Mouse (Mus musculus) CH12.LX (cell line): Measurements from ENCODE around the gene Fut1. TPM values are rescaled to one million over a fixed set of nuclear protein-coding genes. Genes with fewer than 3 reads are reported as not detected.

Experiments
- DNase-seq: peaks from one replicate; pipeline ENCODE4 v3.0.0-alpha.2; 2013; ENCODE audit errors: extremely low read depth
- H3K27ac ChIP-seq: 2 replicates; pipeline ENCODE4 v1.5.1; 2012; ENCODE audit warnings: low read depth, mild to moderate bottlenecking, control low read depth, moderate library complexity; ENCODE audit not compliant: insufficient read depth
- H3K27me3 ChIP-seq: replicated peaks from 2 replicates; pipeline ENCODE3; 2012; ENCODE audit warnings: inconsistent platforms
- H3K36me3 ChIP-seq, 2 experiments: replicated peaks in 1 of 2; 2 replicates each; pipeline versions ENCODE3 to v1.6.1; 2012; ENCODE audit warnings: inconsistent platforms in 1 of 2, low read length in 1 of 2, mild to moderate bottlenecking in 1 of 2, mixed read lengths in 1 of 2, moderate library complexity in 1 of 2; ENCODE audit not compliant: control insufficient read depth in 1 of 2, insufficient read depth in 1 of 2
- H3K4me1 ChIP-seq, 2 experiments: 2 replicates each; pipeline ENCODE4 v1.6.1; 2012; ENCODE audit warnings: inconsistent platforms in 1 of 2, moderate library complexity in 1 of 2; ENCODE audit not compliant: insufficient read depth in 2 of 2, control insufficient read depth in 1 of 2
- H3K4me2 ChIP-seq: 2 replicates; pipeline ENCODE4 v1.6.1; 2012; ENCODE audit warnings: low read depth, mild to moderate bottlenecking, control low read depth; ENCODE audit not compliant: poor library complexity, insufficient read depth, severe bottlenecking
- H3K4me3 ChIP-seq, 3 experiments: fragments of 150-350 bp in 1 of 3; sonication (generic) in 1 of 3; replicated peaks in 1 of 3; 2 replicates each; pipeline versions ENCODE3 to v1.5.1; 2011 to 2012; ENCODE audit warnings: low read depth in 2 of 3, low read length in 2 of 3, mild to moderate bottlenecking in 2 of 3, moderate library complexity in 2 of 3, control low read depth in 1 of 3, improper control_type of control experiment in 1 of 3, inconsistent platforms in 1 of 3, mixed read lengths in 1 of 3; ENCODE audit not compliant: poor library complexity in 1 of 3
- H3K79me2 ChIP-seq: replicated peaks from 2 replicates; pipeline ENCODE4 v1.6.1; 2012; ENCODE audit warnings: mild to moderate bottlenecking, moderate library complexity; ENCODE audit not compliant: control insufficient read depth, poor library complexity, insufficient read depth, severe bottlenecking; ENCODE audit errors: extremely low read depth
- H3K9ac ChIP-seq: 2 replicates; pipeline ENCODE4 v1.6.1; 2012; ENCODE audit warnings: low read depth, mild to moderate bottlenecking, control low read depth, moderate library complexity; ENCODE audit not compliant: insufficient read depth
- H3K9me3 ChIP-seq: replicated peaks from 2 replicates; pipeline ENCODE3; 2012; ENCODE audit warnings: low read length, inconsistent platforms, mixed read lengths
- CTCF ChIP-seq, 2 experiments: IDR thresholded peaks in 1 of 2; conservative IDR thresholded peaks in 1 of 2; 2 replicates each; pipeline ENCODE4 v1.5.1; 2011 to 2012; ENCODE audit warnings: low read depth in 2 of 2, low read length in 2 of 2, improper control_type of control experiment in 1 of 2, inconsistent platforms in 1 of 2, mild to moderate bottlenecking in 1 of 2, moderate library complexity in 1 of 2
- GABPA ChIP-seq: IDR thresholded peaks from 2 replicates; pipeline ENCODE4 v1.6.1; 2012; ENCODE audit warnings: low read depth, low read length, improper control_type of control experiment, inconsistent platforms; ENCODE audit not compliant: insufficient replicate concordance
- KAT2A ChIP-seq: IDR thresholded peaks from 2 replicates; pipeline ENCODE4 v1.6.1; 2012; ENCODE audit warnings: low read length, improper control_type of control experiment, inconsistent platforms; ENCODE audit not compliant: insufficient replicate concordance
- MAX ChIP-seq: IDR thresholded peaks from 2 replicates; pipeline ENCODE4 v1.6.1; 2011; ENCODE audit warnings: low read length, improper control_type of control experiment
- MEF2A ChIP-seq: IDR thresholded peaks from 2 replicates; pipeline ENCODE4 v1.6.1; 2014; ENCODE audit warnings: low read depth, mild to moderate bottlenecking, inconsistent platforms, low read length, improper control_type of control experiment, borderline replicate concordance
- NRF1 ChIP-seq: IDR thresholded peaks from 2 replicates; pipeline ENCODE4 v1.6.1; 2014; ENCODE audit warnings: low read depth, mild to moderate bottlenecking, inconsistent platforms, low read length, improper control_type of control experiment, moderate library complexity
- RAD21 ChIP-seq: IDR thresholded peaks from 2 replicates; pipeline ENCODE4 v1.6.1; 2011; ENCODE audit warnings: low read depth, mild to moderate bottlenecking, low read length, improper control_type of control experiment, moderate library complexity
- SMC3 ChIP-seq: IDR thresholded peaks from 2 replicates; pipeline ENCODE4 v1.6.1; 2011; ENCODE audit warnings: low read depth, low read length, improper control_type of control experiment
- dilution Hi-C: fragments of 300-500 bp; cut with MboI; formaldehyde crosslinking; loops from 2 replicates; pipeline ENCODE4 v1.14.3; 2020; ENCODE audit warnings: low sequenced_read_pairs; ENCODE audit not compliant: extremely low pct_unique_long_range_greater_than_20kb, extremely low pct_ligation_motif_present
- in situ Hi-C: fragments of 300-500 bp; cut with MboI; formaldehyde crosslinking; loops from 3 replicates; pipeline ENCODE4 v1.14.3; 2019; ENCODE audit warnings: low sequenced_read_pairs, low pct_ligation_motif_present, low pct_unique_long_range_greater_than_20kb, mixed read lengths
- polyA plus RNA-seq: library from polyadenylated mRNA; unstranded; fragments of >175 nt; gene quantifications from 2 replicates; pipeline ENCODE4 v1.2.1, GENCODE M21; 2012; ENCODE audit warnings: low read depth; ENCODE audit not compliant: insufficient read length
- total RNA-seq, 2 experiments: library from RNA; depleted of rRNA; stranded (reverse); fragments of 300-350 nt in 1 of 2; fragments of >200 nt in 1 of 2; gene quantifications; 2 replicates each; pipeline ENCODE4 v1.2.3; 2012 to 2014

Gene Fut1
- total and polyA plus RNA-seq, 3 experiments: 2.4 to 6.4 (median 2.5) TPM

DNA sequence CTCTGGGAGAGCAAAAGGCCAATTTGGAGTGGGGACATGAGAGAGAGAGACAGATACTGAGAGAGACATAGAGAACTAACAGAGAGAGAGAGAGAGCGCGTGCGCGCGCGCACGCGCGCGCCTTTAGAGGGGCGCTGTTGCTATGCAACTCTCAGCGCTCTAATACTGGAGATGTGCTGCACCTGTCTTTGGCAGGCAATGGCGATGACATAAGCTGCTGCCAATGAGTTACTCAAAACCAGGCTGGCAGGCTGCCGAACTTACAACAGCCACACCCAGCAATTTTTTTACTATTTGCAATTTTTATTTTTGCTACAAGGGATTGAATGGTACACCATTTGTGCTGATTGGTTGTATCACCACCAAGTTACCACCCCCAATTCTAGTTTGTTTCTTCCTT is 50.7 kb downstream of the Fut1 start:
- in situ Hi-C loops: no loop called here
- Histone ChIP-seq H3K9me3 (peaks cover 12% of the 10 kb centered on the region), H3K27ac (no peak overlapping the region), H3K4me1 (peaks cover 0 to 7% of the 10 kb centered on the region in 2 experiments; a peak in 1 of 4 replicates), H3K79me2 (no peaks in the 10 kb centered on the region), H3K27me3 (peaks cover 1% of the 10 kb centered on the region), H3K4me2 (no peak overlapping the region), H3K4me3 (no peak overlapping the region), H3K36me3 (no peaks in the 10 kb centered on the region), H3K9ac (no peak overlapping the region)
- dilution Hi-C loops: no loop called here
- no peak for DNase-seq
- TF ChIP-seq GABPA: no peak
- TF ChIP-seq, all 38 proteins: peak for 0

GRCm38 (mm10) chr7:45668921-45669320 is 51.8 kb downstream of the Fut1 start:
- dilution Hi-C loops (no loop called here), in situ Hi-C loops (no loop called here)
- no peak overlapping the region for H3K9ac ChIP-seq
- peaks cover 12% of the 10 kb centered on the region for H3K9me3 ChIP-seq
- H3K79me2 ChIP-seq: no peaks in the 10 kb centered on the region
- H3K4me3 ChIP-seq: no peak overlapping the region
- H3K36me3 ChIP-seq: no peaks in the 10 kb centered on the region
- H3K27me3 ChIP-seq: peaks cover 1% of the 10 kb centered on the region
- TF ChIP-seq RAD21 (peak; percentile 30), SMC3 (peak; percentile 14; the same call in 1 of the 2 replicates), NRF1 (no peak), MEF2A (no peak), MAX (no peak), CTCF (conservative IDR thresholded peaks at IDR 0.05 in 1 of 2, IDR thresholded peaks at IDR 0.05 in 1 of 2; ENCODE audit: low read depth in 2 of 2, low read length in 2 of 2) (peak; percentile 9 to 47; a peak in 2 of 4 replicates), KAT2A (no peak)
- no peak for DNase-seq
- no peak overlapping the region for H3K27ac ChIP-seq
- peaks cover 0 to 7% of the 10 kb centered on the region in 2 experiments; a peak in 1 of 4 replicates for H3K4me1 ChIP-seq
- H3K4me2 ChIP-seq: no peak overlapping the region

Other genes with a start within 250 kb of the Fut1 start
Only the 20 nearest of the 35 such genes appear.
- gene Gm45808, start 130.5 kb upstream of the Fut1 start, total RNA-seq (2012; rRNA removed): 5.0 and 5.7 TPM in 2 replicates
- 0.85 and 1.3 TPM in 2 replicates for gene Gm45808, start 130.5 kb upstream of the Fut1 start, total RNA-seq (2014; rRNA removed)
- 2.2 TPM in 1 of 2 replicates, not detected in the other for gene Gm45808, start 130.5 kb upstream of the Fut1 start, polyA plus RNA-seq
- gene Dhdh, start 128.5 kb upstream of the Fut1 start, total RNA-seq (2012; rRNA removed): 5.9 and 6.4 TPM in 2 replicates
- gene Dhdh, start 128.5 kb upstream of the Fut1 start, total RNA-seq (2014; rRNA removed): 7.1 and 7.2 TPM in 2 replicates
- 15.3 and 18.0 TPM in 2 replicates for gene Dhdh, start 128.5 kb upstream of the Fut1 start, polyA plus RNA-seq
- gene Nucb1, start 106.9 kb upstream of the Fut1 start, total RNA-seq (2012; rRNA removed): 83.4 and 92.6 TPM in 2 replicates
- gene Nucb1, start 106.9 kb upstream of the Fut1 start, total RNA-seq (2014; rRNA removed): 40.8 and 46.2 TPM in 2 replicates
- 90.4 and 129 TPM in 2 replicates for gene Nucb1, start 106.9 kb upstream of the Fut1 start, polyA plus RNA-seq
- gene Ppp1r15a, start 91.0 kb upstream of the Fut1 start, total RNA-seq (2012; rRNA removed): 11.7 and 12.0 TPM in 2 replicates
- gene Ppp1r15a, start 91.0 kb upstream of the Fut1 start, total RNA-seq (2014; rRNA removed): 12.5 and 13.9 TPM in 2 replicates
- 31.8 and 37.1 TPM in 2 replicates for gene Ppp1r15a, start 91.0 kb upstream of the Fut1 start, polyA plus RNA-seq
- 0.25 TPM in 2 replicates for gene Plekha4, start 91.0 kb upstream of the Fut1 start, total RNA-seq (2012; rRNA removed)
- gene Plekha4, start 91.0 kb upstream of the Fut1 start, total RNA-seq (2014; rRNA removed): 0.28 TPM in 1 of 2 replicates, not detected in the other
- gene Plekha4, start 91.0 kb upstream of the Fut1 start, polyA plus RNA-seq: 0.90 and 1.3 TPM in 2 replicates
- not detected in 2 replicates for gene Hsd17b14, start 62.4 kb upstream of the Fut1 start, total RNA-seq (2012; rRNA removed)
- gene Hsd17b14, start 62.4 kb upstream of the Fut1 start, total RNA-seq (2014; rRNA removed): not detected in 2 replicates
- gene Hsd17b14, start 62.4 kb upstream of the Fut1 start, polyA plus RNA-seq: 1.5 and 2.3 TPM in 2 replicates
- 30.9 and 36.6 TPM in 2 replicates for gene Bcat2, start 47.1 kb upstream of the Fut1 start, total RNA-seq (2012; rRNA removed)
- gene Bcat2, start 47.1 kb upstream of the Fut1 start, total RNA-seq (2014; rRNA removed): 12.9 and 13.5 TPM in 2 replicates
- 56.9 and 65.6 TPM in 2 replicates for gene Bcat2, start 47.1 kb upstream of the Fut1 start, polyA plus RNA-seq
- gene Fgf21, start 1.8 kb upstream of the Fut1 start, total RNA-seq (2012; rRNA removed): 0.38 and 0.51 TPM in 2 replicates
- gene Fgf21, start 1.8 kb upstream of the Fut1 start, total RNA-seq (2014; rRNA removed): 0.72 and 0.86 TPM in 2 replicates
- gene Fgf21, start 1.8 kb upstream of the Fut1 start, polyA plus RNA-seq: 0.41 and 0.44 TPM in 2 replicates
- gene Izumo1, start 4.5 kb downstream of the Fut1 start, total RNA-seq (2012; rRNA removed): 0.08 and 0.21 TPM in 2 replicates
- gene Izumo1, start 4.5 kb downstream of the Fut1 start, total RNA-seq (2014; rRNA removed): 0.16 and 0.17 TPM in 2 replicates
- 0.34 and 0.44 TPM in 2 replicates for gene Izumo1, start 4.5 kb downstream of the Fut1 start, polyA plus RNA-seq
- gene Rasip1, start 10.2 kb downstream of the Fut1 start, total RNA-seq (2012; rRNA removed): 2.4 and 2.9 TPM in 2 replicates
- 0.46 and 0.55 TPM in 2 replicates for gene Rasip1, start 10.2 kb downstream of the Fut1 start, total RNA-seq (2014; rRNA removed)
- gene Rasip1, start 10.2 kb downstream of the Fut1 start, polyA plus RNA-seq: 0.76 and 0.77 TPM in 2 replicates
- 0.04 and 0.17 TPM in 2 replicates for gene Mamstr, start 22.7 kb downstream of the Fut1 start, total RNA-seq (2012; rRNA removed)
- gene Mamstr, start 22.7 kb downstream of the Fut1 start, total RNA-seq (2014; rRNA removed): not detected in 2 replicates
- 0.16 and 0.31 TPM in 2 replicates for gene Mamstr, start 22.7 kb downstream of the Fut1 start, polyA plus RNA-seq
- not detected in 2 replicates for gene Fut2, start 49.1 kb downstream of the Fut1 start, total RNA-seq (2012; rRNA removed)
- not detected in 2 replicates for gene Fut2, start 49.1 kb downstream of the Fut1 start, total RNA-seq (2014; rRNA removed)
- not detected in 2 replicates for gene Fut2, start 49.1 kb downstream of the Fut1 start, polyA plus RNA-seq
- 0.08 TPM in 1 of 2 replicates, not detected in the other for gene Ntn5, start 66.7 kb downstream of the Fut1 start, total RNA-seq (2012; rRNA removed)
- not detected in 2 replicates for gene Ntn5, start 66.7 kb downstream of the Fut1 start, total RNA-seq (2014; rRNA removed)
- gene Ntn5, start 66.7 kb downstream of the Fut1 start, polyA plus RNA-seq: 0.57 and 0.63 TPM in 2 replicates
- 0.04 and 0.08 TPM in 2 replicates for gene Sec1, start 77.1 kb downstream of the Fut1 start, total RNA-seq (2012; rRNA removed)
- gene Sec1, start 77.1 kb downstream of the Fut1 start, total RNA-seq (2014; rRNA removed): 0.18 and 0.26 TPM in 2 replicates
- 0.33 and 0.46 TPM in 2 replicates for gene Sec1, start 77.1 kb downstream of the Fut1 start, polyA plus RNA-seq
- 0.25 TPM in 1 of 2 replicates, not detected in the other for gene Car11, start 82.6 kb downstream of the Fut1 start, total RNA-seq (2012; rRNA removed)
- not detected in 2 replicates for gene Car11, start 82.6 kb downstream of the Fut1 start, total RNA-seq (2014; rRNA removed)
- gene Car11, start 82.6 kb downstream of the Fut1 start, polyA plus RNA-seq: 0.61 TPM in 1 of 2 replicates, not detected in the other
- 7.9 and 8.5 TPM in 2 replicates for gene Dbp, start 87.8 kb downstream of the Fut1 start, total RNA-seq (2012; rRNA removed)
- gene Dbp, start 87.8 kb downstream of the Fut1 start, total RNA-seq (2014; rRNA removed): 11.0 and 12.4 TPM in 2 replicates
- gene Dbp, start 87.8 kb downstream of the Fut1 start, polyA plus RNA-seq: 7.2 and 10.4 TPM in 2 replicates
- 3,614 and 3,766 TPM in 2 replicates for gene Rpl18, start 98.2 kb downstream of the Fut1 start, total RNA-seq (2012; rRNA removed)
- 3,153 and 3,204 TPM in 2 replicates for gene Rpl18, start 98.2 kb downstream of the Fut1 start, total RNA-seq (2014; rRNA removed)
- 2,393 and 2,438 TPM in 2 replicates for gene Rpl18, start 98.2 kb downstream of the Fut1 start, polyA plus RNA-seq
- gene Sphk2, start 100.7 kb downstream of the Fut1 start, total RNA-seq (2012; rRNA removed): 16.6 and 19.2 TPM in 2 replicates
- gene Sphk2, start 100.7 kb downstream of the Fut1 start, total RNA-seq (2014; rRNA removed): 7.3 and 9.4 TPM in 2 replicates
- 21.8 and 22.4 TPM in 2 replicates for gene Sphk2, start 100.7 kb downstream of the Fut1 start, polyA plus RNA-seq
- gene Fam83e, start 103.9 kb downstream of the Fut1 start, total RNA-seq (2012; rRNA removed): 1.3 and 1.4 TPM in 2 replicates
- gene Fam83e, start 103.9 kb downstream of the Fut1 start, total RNA-seq (2014; rRNA removed): 0.13 and 0.39 TPM in 2 replicates
- 0.40 and 0.74 TPM in 2 replicates for gene Fam83e, start 103.9 kb downstream of the Fut1 start, polyA plus RNA-seq
- 0.21 TPM in 1 of 2 replicates, not detected in the other for gene Spaca4, start 108.5 kb downstream of the Fut1 start, total RNA-seq (2012; rRNA removed)
- not detected in 2 replicates for gene Spaca4, start 108.5 kb downstream of the Fut1 start, total RNA-seq (2014; rRNA removed)
- 0.35 TPM in 1 of 2 replicates, not detected in the other for gene Spaca4, start 108.5 kb downstream of the Fut1 start, polyA plus RNA-seq